Mouse (Mus musculus) stomach, postnatal 0 days (tissue): ENCODE measurements around the gene Cdk12. TPM values are rescaled to one million over a fixed set of nuclear protein-coding genes. Genes with fewer than 3 reads are reported as not detected.
A peak's percentile ranks its signal among the peaks of the same experiment; 100 is the strongest.
"Not testable (repeated sequence)": the region's sequence is repeated elsewhere in the genome, so short reads cannot be mapped to it uniquely, and the experiment has no call there.

Experiments
- ATAC-seq: fragments of 200-750 bp; cut with Nextera tagmentation; 2 replicates; pipeline ENCODE4 v1.8.0; 2017; ENCODE audit not compliant: low FRiP score, low TSS enrichment
- DNase-seq: peaks from one replicate; pipeline ENCODE4 v3.0.0-alpha.2; 2016; ENCODE audit warnings: low spot score
- H3K27ac ChIP-seq: fragments of 300-500 bp; sonication (generic); replicated peaks from 2 replicates; pipeline ENCODE4 v1.5.1; 2014; ENCODE audit warnings: mild to moderate bottlenecking, control low read depth
- H3K27me3 ChIP-seq: fragments of 300-500 bp; sonication (generic); 2 replicates; pipeline ENCODE4 v1.6.1; 2014; ENCODE audit warnings: low read length; ENCODE audit not compliant: control insufficient read depth, insufficient read depth
- H3K36me3 ChIP-seq: fragments of 300-500 bp; sonication (generic); 2 replicates; pipeline ENCODE4 v1.6.1; 2014; ENCODE audit warnings: low read length, mixed read lengths; ENCODE audit not compliant: control insufficient read depth, insufficient read depth
- H3K4me1 ChIP-seq: fragments of 300-500 bp; sonication (generic); replicated peaks from 2 replicates; pipeline ENCODE4 v1.6.1; 2014; ENCODE audit warnings: antibody characterized with exemption; ENCODE audit not compliant: control insufficient read depth, insufficient read depth
- H3K4me2 ChIP-seq: fragments of 300-500 bp; sonication (generic); replicated peaks from 2 replicates; pipeline ENCODE4 v1.6.1; 2014; ENCODE audit warnings: low read depth, mild to moderate bottlenecking, control low read depth, moderate library complexity
- H3K4me3 ChIP-seq: fragments of 300-500 bp; sonication (generic); 2 replicates; pipeline ENCODE4 v1.5.1; 2014; ENCODE audit warnings: low read depth, low read length, control low read depth
- H3K9ac ChIP-seq: fragments of 300-500 bp; sonication (generic); 2 replicates; pipeline ENCODE4 v1.6.1; 2014; ENCODE audit warnings: mild to moderate bottlenecking, low read length, control low read depth, mixed read lengths
- H3K9me3 ChIP-seq: fragments of 300-500 bp; sonication (generic); 2 replicates; pipeline ENCODE4 v1.6.1; 2016; ENCODE audit warnings: low read length; ENCODE audit not compliant: control insufficient read depth
- CTCF ChIP-seq: IDR thresholded peaks from 2 replicates; pipeline ENCODE4 v1.5.1; 2016; ENCODE audit warnings: antibody characterized with exemption, low read depth, mild to moderate bottlenecking, moderate library complexity
- EP300 ChIP-seq: optimal IDR thresholded peaks from 2 replicates; pipeline ENCODE3; 2016; ENCODE audit warnings: antibody characterized with exemption
- WGBS: fragments of 180-500 bp; shearing (Covaris S2); extraction: QIAGEN DNeasy Blood & Tissue Kit; methylation state at CpG from one replicate; pipeline ENCODE4 v1.1.7; 2014; 5-methylcytosine and 5-hydroxymethylcytosine counted together
- polyA plus RNA-seq: library from polyadenylated mRNA; unstranded; fragments of >200 nt; fragmentation: Nextera tagmentation; extraction: Ambion mirVana; gene quantifications from 2 replicates; pipeline ENCODE4 v1.2.1, GENCODE M21; 2015

Gene Cdk12
- 3.8 and 4.1 TPM in 2 replicates for polyA plus RNA-seq

DNA sequence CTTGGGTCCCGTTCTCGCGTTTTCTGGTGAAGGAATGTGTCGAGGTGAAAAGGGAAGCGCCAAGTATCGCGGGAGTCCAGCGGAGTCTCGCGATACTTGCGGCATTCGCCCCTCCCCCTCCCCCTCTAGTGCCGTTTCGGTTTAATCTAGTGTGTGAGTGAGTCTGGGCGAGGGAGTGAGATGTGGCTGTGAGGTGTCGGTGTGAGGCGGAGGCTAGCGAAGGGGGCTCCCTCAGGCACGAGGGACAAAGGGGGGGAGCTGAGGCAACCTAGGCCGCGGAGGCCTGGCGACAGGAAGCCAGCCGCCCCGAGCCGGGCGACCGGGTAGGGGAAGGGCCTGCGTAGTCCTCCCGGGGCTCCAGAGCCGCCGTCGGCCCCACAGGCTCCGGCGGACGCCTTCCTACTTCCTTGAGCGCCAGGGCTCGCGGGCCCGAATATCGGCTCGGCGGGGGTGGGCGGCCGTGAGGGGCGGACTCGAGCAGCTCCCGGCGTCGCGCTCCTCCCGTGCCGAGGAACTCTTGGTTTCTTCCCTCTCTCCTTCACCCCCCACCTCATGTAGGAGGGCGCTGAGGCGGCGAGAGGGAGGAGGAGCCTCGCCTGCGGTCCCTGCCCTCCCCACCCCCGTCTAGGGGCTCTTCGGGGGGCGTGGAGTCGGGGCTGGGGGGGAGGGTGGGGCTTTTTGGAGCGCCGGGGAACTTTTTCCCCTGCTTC is at the start of gene Cdk12:
Gene Cdk12, plus strand, starts transcription at position 419 of the 710 bp plus-strand sequence.
- TF ChIP-seq EP300 (peak; percentile 100), CTCF (no peak)
- Histone ChIP-seq H3K36me3 (no peaks in the 10 kb centered on the region), H3K27me3 (no peaks in the 10 kb centered on the region), H3K4me1 (no peaks in the 10 kb centered on the region), H3K27ac (peak within 1 kb of the TSS; percentile 100), H3K9ac (peak within 1 kb of the TSS; percentile 100), H3K4me2 (peak within 1 kb of the TSS; percentile 91), H3K9me3 (no peaks in the 10 kb centered on the region), H3K4me3 (peak within 1 kb of the TSS; percentile 96)
- peak; percentile 98 for DNase-seq
- peak; percentile 92 for ATAC-seq
- 1% methylated on average over 44 of the region's 63 CpGs for WGBS

DNA sequence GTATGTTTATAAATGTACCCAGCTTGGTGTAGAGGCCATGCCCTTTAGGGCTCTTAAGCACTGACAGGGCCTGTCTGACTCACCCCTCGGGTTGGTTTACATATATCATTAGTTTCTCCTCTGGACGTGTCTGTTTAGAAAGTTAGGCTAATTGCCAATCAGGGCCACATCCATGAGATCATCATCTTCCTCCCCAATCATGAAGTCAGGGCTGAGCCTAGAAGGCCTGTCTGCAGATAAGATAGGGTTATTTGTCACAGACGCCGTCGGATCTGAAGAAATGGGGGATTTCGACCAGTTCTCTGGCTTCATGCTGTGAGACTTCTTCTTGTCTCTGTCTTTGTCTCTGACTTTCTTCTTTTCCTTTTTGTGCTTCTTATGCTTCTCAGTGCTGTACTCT is 47.8 kb upstream of the Cdk12 start:
- Histone ChIP-seq H3K4me3 (no peak overlapping the region), H3K36me3 (peaks cover 19% of the 10 kb centered on the region), H3K27me3 (no peaks in the 10 kb centered on the region), H3K4me2 (no peak overlapping the region), H3K9ac (no peak overlapping the region), H3K9me3 (no peaks in the 10 kb centered on the region), H3K4me1 (no peaks in the 10 kb centered on the region), H3K27ac (no peak overlapping the region)
- ATAC-seq (no peak), DNase-seq (no peak)
- TF ChIP-seq CTCF (no peak), EP300 (no peak)
- WGBS: 68% methylated on average over 6 of the region's 6 CpGs

DNA sequence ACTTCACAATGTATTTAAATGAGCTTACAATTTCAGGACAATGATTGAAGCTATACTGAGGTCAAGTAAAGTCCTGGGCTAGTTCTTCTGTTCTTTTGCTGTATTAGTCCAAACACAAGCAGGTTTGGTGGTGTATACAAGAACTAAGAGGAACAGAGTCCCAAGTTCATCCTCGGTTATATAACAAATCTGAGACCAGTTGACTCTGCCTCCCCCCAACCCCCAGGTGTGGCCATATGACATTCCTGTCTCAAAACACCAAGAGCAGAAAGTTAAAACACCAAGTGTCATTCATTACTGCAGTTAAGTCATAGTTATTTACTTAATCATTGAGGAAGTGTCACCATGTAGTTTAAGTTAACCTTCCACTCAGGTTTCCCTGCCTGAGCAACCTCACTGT is 34.5 kb upstream of the Cdk12 start:
- no peak for ATAC-seq
- WGBS: 79% methylated on average over 1 of the region's 1 CpGs
- no peaks in the 10 kb centered on the region for H3K27me3 ChIP-seq

DNA sequence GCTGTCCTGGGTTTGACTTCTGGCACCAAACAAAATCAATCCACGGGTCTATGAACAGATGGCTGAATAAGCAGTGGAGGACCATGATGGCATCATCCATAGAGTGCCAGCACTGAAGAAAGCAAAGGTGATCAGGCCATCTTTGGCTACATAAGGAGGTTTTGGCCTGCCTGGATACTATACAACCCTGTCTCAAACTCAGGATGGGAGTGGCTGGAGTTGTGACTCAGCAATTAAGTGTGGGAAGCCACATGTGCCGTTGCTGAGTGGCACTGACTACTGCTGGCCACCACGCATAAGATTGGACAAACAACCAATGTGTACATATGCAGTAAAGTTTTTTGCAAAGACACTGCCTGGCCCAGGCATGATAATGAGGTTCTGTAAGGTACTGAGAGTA is 20.7 kb upstream of the Cdk12 start:
- WGBS: 89% methylated on average over 3 of the region's 3 CpGs
- DNase-seq, ATAC-seq, H3K36me3 ChIP-seq, H3K4me2 ChIP-seq, H3K4me1 ChIP-seq, H3K9me3 ChIP-seq, H3K4me3 ChIP-seq, H3K27me3 ChIP-seq, H3K9ac ChIP-seq, H3K27ac ChIP-seq: not testable (repeated sequence)

More for the DNA sequence above, 34.5 kb upstream of the Cdk12 start:
- H3K36me3 ChIP-seq: peaks cover 27% of the 10 kb centered on the region
- DNase-seq: no peak
- no peaks in the 10 kb centered on the region for H3K4me1 ChIP-seq
- no peaks in the 10 kb centered on the region for H3K9me3 ChIP-seq
- no peak overlapping the region for H3K4me3 ChIP-seq
- TF ChIP-seq EP300 (no peak), CTCF (no peak)
- no peak overlapping the region for H3K9ac ChIP-seq
- H3K4me2 ChIP-seq: no peak overlapping the region
- no peak overlapping the region for H3K27ac ChIP-seq

DNA sequence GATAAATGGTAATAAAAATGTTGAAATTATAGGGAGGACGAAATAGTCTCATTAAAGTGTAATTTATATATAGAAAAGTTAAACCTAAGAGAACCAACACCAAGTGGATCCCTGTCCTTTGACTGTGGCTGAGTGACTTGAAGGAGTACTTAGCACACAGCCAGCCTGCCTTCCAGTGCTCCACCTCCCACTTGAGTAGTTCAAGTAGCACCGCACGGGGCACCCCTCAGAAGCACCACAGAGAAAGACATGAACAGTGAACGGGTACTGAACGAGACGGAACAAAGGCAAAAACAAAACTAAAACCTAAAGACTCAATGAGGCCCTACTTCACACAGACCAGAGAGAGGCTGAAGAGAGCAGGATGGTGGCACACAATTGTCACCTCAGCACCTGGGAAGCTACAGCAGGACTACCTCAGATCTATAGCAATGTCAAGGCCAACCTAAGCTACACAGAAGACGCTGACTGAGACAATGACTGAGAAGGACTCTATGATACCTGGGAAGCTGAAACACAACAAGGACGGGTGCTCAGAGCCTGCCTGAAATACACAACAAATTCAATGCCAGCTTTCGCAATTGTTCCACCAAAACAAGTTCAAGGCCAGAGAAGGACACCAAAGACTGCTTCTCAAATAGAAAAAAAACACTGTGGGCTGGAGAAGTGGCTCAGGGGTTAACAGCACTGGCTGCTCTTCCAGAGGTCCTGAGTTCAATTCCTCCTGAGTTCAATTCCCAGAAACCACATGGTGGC is 15.0 kb upstream of the Cdk12 start:
- Histone ChIP-seq H3K27me3 (no peaks in the 10 kb centered on the region), H3K9ac (no peak overlapping the region), H3K27ac (no peak overlapping the region), H3K4me1 (no peaks in the 10 kb centered on the region), H3K4me3 (no peak overlapping the region), H3K9me3 (no peaks in the 10 kb centered on the region), H3K36me3 (peaks cover 10% of the 10 kb centered on the region), H3K4me2 (no peak overlapping the region)
- TF ChIP-seq CTCF (no peak), EP300 (no peak)
- no peak for ATAC-seq
- 92% methylated on average over 9 of the region's 9 CpGs for WGBS
- no peak for DNase-seq

DNA sequence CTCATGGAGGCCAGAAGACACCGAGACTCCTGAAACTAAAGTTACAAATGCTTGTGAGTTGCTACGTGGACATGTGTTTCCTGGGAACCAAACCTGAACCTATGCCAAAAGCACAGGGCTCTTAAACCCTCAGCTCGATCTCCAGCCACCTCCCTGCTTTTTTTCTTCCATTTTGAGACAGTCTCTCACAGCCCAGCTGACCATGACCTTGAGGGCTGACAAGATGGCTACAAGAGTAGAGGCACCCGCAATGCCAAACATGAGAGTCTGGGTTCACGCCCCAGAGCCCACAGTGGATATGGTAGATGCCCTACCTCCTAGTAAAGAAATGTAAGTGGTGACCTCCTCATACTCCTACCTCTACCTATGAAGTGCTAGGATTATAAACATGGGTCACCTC is 12.0 kb upstream of the Cdk12 start:
- DNase-seq: no peak

More for the DNA sequence above, 12.0 kb upstream of the Cdk12 start:
- H3K4me3 ChIP-seq: no peak overlapping the region
- H3K27me3 ChIP-seq: no peaks in the 10 kb centered on the region
- H3K36me3 ChIP-seq: peaks cover 7% of the 10 kb centered on the region
- H3K4me2 ChIP-seq: no peak overlapping the region
- H3K9ac ChIP-seq: no peak overlapping the region
- no peaks in the 10 kb centered on the region for H3K9me3 ChIP-seq
- H3K4me1 ChIP-seq: no peaks in the 10 kb centered on the region
- no peak for ATAC-seq
- no peak overlapping the region for H3K27ac ChIP-seq
- 75% methylated on average over 5 of the region's 5 CpGs for WGBS
- no peak for TF ChIP-seq EP300
- TF ChIP-seq CTCF: no peak
